Mouse (Mus musculus) liver, postnatal 0 days (tissue): Measurements from ENCODE around the gene Slc4a1. TPM values are rescaled to one million over a fixed set of nuclear protein-coding genes. Genes with fewer than 3 reads are reported as not detected.
A peak's percentile ranks its signal among the peaks of the same experiment; 100 is the strongest.

Source experiments
- ATAC-seq: fragments of 200-750 bp; cut with Nextera tagmentation; 2 replicates; pipeline ENCODE4 v1.8.0; 2017; ENCODE audit warnings: mild to moderate bottlenecking, moderate library complexity
- DNase-seq: peaks from one replicate; pipeline ENCODE4 v3.0.0-alpha.2; 2016
- H3K27ac ChIP-seq: fragments of 300-500 bp; sonication (generic); 2 replicates; pipeline ENCODE4 v1.5.1; 2014; ENCODE audit warnings: antibody characterized with exemption, moderate library complexity, mild to moderate bottlenecking, low read depth
- H3K27me3 ChIP-seq: fragments of 300-500 bp; sonication (generic); 2 replicates; pipeline ENCODE4 v1.6.1; 2014; ENCODE audit warnings: low read length, control low read depth, mixed read lengths; ENCODE audit not compliant: insufficient read depth
- H3K36me3 ChIP-seq: fragments of 300-500 bp; sonication (generic); replicated peaks from 2 replicates; pipeline ENCODE4 v1.6.1; 2014; ENCODE audit warnings: mild to moderate bottlenecking, control low read depth, low read length, moderate library complexity, mixed read lengths; ENCODE audit not compliant: insufficient read depth
- H3K4me1 ChIP-seq: fragments of 300-500 bp; sonication (generic); 2 replicates; pipeline ENCODE4 v1.6.1; 2014; ENCODE audit warnings: antibody characterized with exemption, mild to moderate bottlenecking, control low read depth; ENCODE audit not compliant: insufficient read depth
- H3K4me2 ChIP-seq: fragments of 300-500 bp; sonication (generic); 2 replicates; pipeline ENCODE4 v1.6.1; 2014; ENCODE audit warnings: low read depth, mild to moderate bottlenecking, low read length, moderate library complexity, mixed read lengths
- H3K4me3 ChIP-seq: fragments of 300-500 bp; sonication (generic); 2 replicates; pipeline ENCODE4 v1.5.1; 2014; ENCODE audit warnings: low read depth, low read length
- H3K9ac ChIP-seq: fragments of 300-500 bp; sonication (generic); replicated peaks from 2 replicates; pipeline ENCODE4 v1.6.1; 2014; ENCODE audit warnings: mild to moderate bottlenecking, moderate library complexity
- H3K9me3 ChIP-seq: fragments of 300-500 bp; sonication (generic); 2 replicates; pipeline ENCODE4 v1.6.1; 2016; ENCODE audit warnings: mild to moderate bottlenecking, control low read depth, low read length, mixed read lengths
- CTCF ChIP-seq: sonication (generic); IDR thresholded peaks from 2 replicates; pipeline ENCODE4 v1.5.1; 2016; ENCODE audit warnings: antibody characterized with exemption, low read depth
- EP300 ChIP-seq: IDR thresholded peaks from 2 replicates; pipeline ENCODE4 v1.6.1; 2016; ENCODE audit warnings: antibody characterized with exemption, low read depth, mild to moderate bottlenecking
- WGBS: fragments of 180-500 bp; shearing (Covaris S2); extraction: QIAGEN DNeasy Blood & Tissue Kit; methylation state at CpG from one replicate; pipeline ENCODE4 v1.1.7; 2014; ENCODE audit not compliant: insufficient replicate concordance; 5-methylcytosine and 5-hydroxymethylcytosine counted together
- polyA plus RNA-seq: library from polyadenylated mRNA; unstranded; fragments of >200 nt; fragmentation: Nextera tagmentation; extraction: Ambion mirVana; gene quantifications from 2 replicates; pipeline ENCODE4 v1.2.1, GENCODE M21; 2015

Slc4a1 gene
- polyA plus RNA-seq, 1 experiment from 2014 or later, result 329 TPM

GRCm38 (mm10) chr11:102409795-102410330 lies 43.9 kb upstream of the Slc4a1 start:
- Histone ChIP-seq H3K4me2 (peak overlapping the region; percentile 82), H3K9ac (0 out of 2 replicates have a peak overlapping the region, but pooled peaks have one; percentile 3), H3K9me3 (no peaks in the 10 kb centered on the region), H3K4me1 (peaks cover 31% of the 10 kb centered on the region), H3K27ac (peak overlapping the region; percentile 99), H3K4me3 (no peak overlapping the region), H3K36me3 (peaks cover 6% of the 10 kb centered on the region; the same call in 1 of the 2 replicates), H3K27me3 (no peaks in the 10 kb centered on the region)
- no peak for TF ChIP-seq CTCF
- no peak for TF ChIP-seq EP300
- peak; percentile 38 for DNase-seq
- ATAC-seq, result no peak
- 66% methylated on average over 3 of the region's 3 CpGs for WGBS

DNA sequence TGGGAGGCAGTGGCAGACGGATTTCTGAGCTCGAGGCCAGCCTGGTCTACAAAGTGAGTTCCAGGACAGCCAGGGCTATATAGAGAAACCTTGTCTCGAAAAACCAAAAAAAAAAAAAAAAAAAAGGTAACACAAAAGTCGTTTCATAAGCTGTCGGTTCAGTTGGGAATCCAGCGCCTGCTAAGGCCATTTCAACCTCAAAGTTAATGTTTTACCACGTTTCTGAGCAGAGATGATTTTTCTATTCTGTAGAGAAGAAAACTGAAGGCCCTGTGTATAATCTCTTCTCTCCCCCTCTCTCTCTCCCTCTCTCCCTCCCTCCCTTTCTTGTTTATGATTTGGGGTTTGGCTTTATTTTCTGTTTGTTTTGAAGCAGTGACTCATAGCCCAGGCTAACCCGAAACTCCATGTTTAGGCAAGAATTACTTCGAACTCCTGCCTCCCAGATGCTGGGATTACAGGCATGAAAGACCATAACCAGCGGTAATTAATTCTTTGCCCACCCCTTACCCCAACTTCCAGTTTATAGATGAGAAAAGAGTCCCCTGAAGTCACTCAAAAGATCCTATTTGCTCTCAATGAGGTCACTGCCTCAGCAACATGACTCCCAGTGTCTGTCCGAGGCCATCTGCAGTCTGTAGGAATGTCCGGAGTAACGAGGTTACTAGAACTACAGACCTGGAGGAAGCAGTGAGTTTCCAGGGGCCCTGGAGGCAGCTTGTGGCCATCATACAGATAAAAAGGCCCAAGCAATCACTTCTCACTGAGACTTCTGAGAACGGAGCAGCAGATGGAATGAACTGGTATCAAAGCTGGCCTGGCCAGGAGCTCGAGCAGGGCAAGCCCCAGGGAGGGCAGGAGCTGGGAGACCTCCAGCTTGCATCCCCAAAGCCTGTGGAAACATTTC lies 43.1 kb upstream of the Slc4a1 start:
- H3K27ac ChIP-seq, result peak overlapping the region; percentile 99
- no peak for ATAC-seq
- no peaks in the 10 kb centered on the region for H3K9me3 ChIP-seq
- no peak for TF ChIP-seq CTCF
- no peak for TF ChIP-seq EP300
- peak overlapping the region; percentile 56 for H3K9ac ChIP-seq
- 41% methylated on average over 14 of the region's 15 CpGs for WGBS
- peak; percentile 21 for DNase-seq
- H3K4me2 ChIP-seq, result peak overlapping the region; percentile 82
- peaks cover 35% of the 10 kb centered on the region for H3K4me1 ChIP-seq
- H3K4me3 ChIP-seq, result peak overlapping the region; percentile 99
- peaks cover 13% of the 10 kb centered on the region for H3K36me3 ChIP-seq
- no peaks in the 10 kb centered on the region for H3K27me3 ChIP-seq

DNA sequence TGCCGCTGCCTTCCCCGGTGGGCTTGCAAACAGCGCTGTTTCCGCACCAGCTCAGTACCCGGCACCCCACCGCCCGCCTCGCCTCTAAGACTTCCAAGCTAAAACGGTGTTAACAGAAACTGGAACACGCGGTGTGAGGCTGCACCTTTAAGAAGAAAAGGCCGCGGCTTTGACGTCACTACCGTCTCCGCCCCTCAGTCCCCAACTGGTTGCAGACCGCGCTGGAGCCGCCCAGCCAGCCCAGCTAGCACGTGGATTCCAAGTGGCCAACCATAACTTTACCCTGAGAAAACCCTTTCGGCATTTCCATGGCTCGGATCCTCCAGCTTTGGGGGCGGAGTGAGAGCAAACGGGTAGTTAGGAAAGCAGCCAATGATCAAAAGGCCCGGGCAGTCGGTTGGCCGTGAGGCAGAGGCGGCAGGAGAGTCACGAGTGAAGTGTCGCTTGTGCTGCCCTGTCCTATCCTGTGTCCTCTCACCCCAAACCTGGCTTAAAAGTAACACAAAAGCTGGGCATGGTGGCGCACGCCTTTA lies 42.4 kb upstream of the Slc4a1 start:
- WGBS, result under 1% methylated on average over 32 of the region's 32 CpGs
- peaks cover 35% of the 10 kb centered on the region for H3K4me1 ChIP-seq
- peak overlapping the region; percentile 100 for H3K9ac ChIP-seq

GRCm38 (mm10) chr11:102407834-102408215 lies 41.8 kb upstream of the Slc4a1 start, which contains the start of gene Slc25a39:
Gene Slc25a39, minus strand, starts transcription at chr11:102407946.
- DNase-seq (no peak), ATAC-seq (peak; percentile 45)
- Histone ChIP-seq H3K9me3 (no peaks in the 10 kb centered on the region), H3K36me3 (peaks cover 26% of the 10 kb centered on the region), H3K4me3 (peak within 1 kb of the TSS; percentile 99), H3K4me1 (peaks cover 35% of the 10 kb centered on the region), H3K4me2 (peak within 1 kb of the TSS; percentile 82), H3K9ac (peak within 1 kb of the TSS; percentile 100), H3K27me3 (no peaks in the 10 kb centered on the region), H3K27ac (peak within 1 kb of the TSS; percentile 99)
- TF ChIP-seq EP300 (no peak), CTCF (no peak)
- WGBS, result 1% methylated on average over 19 of the region's 19 CpGs

More for the DNA sequence above, 42.4 kb upstream of the Slc4a1 start:
- H3K27ac ChIP-seq, result peak overlapping the region; percentile 99
- ATAC-seq, result peak; percentile 79
- peak overlapping the region; percentile 99 for H3K4me3 ChIP-seq
- DNase-seq, result peak; percentile 97
- H3K4me2 ChIP-seq, result peak overlapping the region; percentile 82
- TF ChIP-seq EP300, result peak; percentile 79
- no peak for TF ChIP-seq CTCF
- no peaks in the 10 kb centered on the region for H3K9me3 ChIP-seq
- H3K27me3 ChIP-seq, result no peaks in the 10 kb centered on the region
- peaks cover 20% of the 10 kb centered on the region for H3K36me3 ChIP-seq

GRCm38 (mm10) chr11:102406900-102407833 lies 41.2 kb upstream of the Slc4a1 start:
- peak overlapping the region; percentile 82 for H3K4me2 ChIP-seq
- H3K4me1 ChIP-seq, result peaks cover 35% of the 10 kb centered on the region

More at GRCm38 (mm10) chr11:102406900-102407833, 41.2 kb upstream of the Slc4a1 start:
- peak; percentile 67 for ATAC-seq
- peak; percentile 97 for DNase-seq
- WGBS, result under 1% methylated on average over 83 of the region's 85 CpGs
- Histone ChIP-seq H3K27me3 (no peaks in the 10 kb centered on the region), H3K4me3 (peak overlapping the region; percentile 99), H3K27ac (peak overlapping the region; percentile 99), H3K9ac (peak overlapping the region; percentile 100), H3K36me3 (peaks cover 33% of the 10 kb centered on the region), H3K9me3 (no peaks in the 10 kb centered on the region)
- TF ChIP-seq CTCF (no peak), EP300 (0 out of 2 replicates have a peak, but pooled peaks have one; percentile 6)
